Mouse (Mus musculus): Measurements from ENCODE around the gene Klhdc7b. TPM values are rescaled to one million over a fixed set of nuclear protein-coding genes. Genes with fewer than 3 reads are reported as not detected.

The Klhdc7b gene
- polyA plus RNA-seq, 1 experiment from 2014 or later = not detected

DNA sequence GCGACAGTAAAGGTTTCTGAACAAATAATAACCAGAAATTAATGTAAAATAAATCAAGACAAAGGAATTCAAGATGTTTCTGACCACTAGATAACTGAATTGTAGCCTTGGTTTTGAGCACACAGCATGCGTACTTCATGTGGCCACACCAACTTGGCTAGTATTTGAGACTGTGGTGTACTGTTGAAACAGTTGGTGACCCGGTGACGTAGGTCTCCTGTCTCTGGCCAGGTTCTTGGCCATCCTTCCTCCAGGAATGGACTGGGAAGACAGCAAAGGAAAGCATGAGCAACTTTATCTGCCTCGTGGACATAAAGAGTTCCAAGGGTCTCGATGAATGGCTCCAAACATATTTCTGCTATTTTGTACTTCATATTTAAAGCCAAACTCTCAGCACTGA, 47.1 kb downstream of the Klhdc7b start:
- Histone ChIP-seq H3K27ac (replicated peaks) (no peak overlapping the region), H3K4me1 (peaks cover 19% of the 10 kb centered on the region), H3K36me3 (replicated peaks) (peaks cover 15% of the 10 kb centered on the region), H3K4me3 (no peak overlapping the region), H3K9me3 (no peaks in the 10 kb centered on the region), H3K27me3 (replicated peaks; ENCODE audit: low read depth, poor library complexity, severe bottlenecking) (no peaks in the 10 kb centered on the region)
- WGBS = 94% methylated on average over 6 of the region's 6 CpGs
- DNase-seq (ENCODE audit: low spot score) = no peak

DNA sequence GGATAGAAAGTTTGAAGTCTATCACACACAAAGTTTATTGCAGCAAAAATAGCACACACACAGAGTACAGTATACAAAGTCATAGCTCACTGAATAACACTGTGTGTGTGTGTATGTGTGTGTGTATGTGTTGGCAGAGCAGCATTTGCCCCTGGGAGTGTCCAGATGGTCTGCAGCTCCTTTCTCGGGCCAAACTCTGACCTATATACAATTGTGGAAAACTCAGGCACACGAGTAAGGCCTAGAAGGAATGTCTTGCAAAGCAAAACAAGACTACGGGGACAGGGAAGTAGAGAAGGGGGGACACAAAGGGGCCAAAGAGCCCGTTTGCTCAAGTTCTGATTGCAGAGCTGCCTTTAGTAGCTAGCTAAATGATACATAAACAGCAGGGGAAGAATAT, 48.2 kb downstream of the Klhdc7b start:
- no peak for DNase-seq (ENCODE audit: low spot score)
- Histone ChIP-seq H3K27ac (replicated peaks) (no peak overlapping the region), H3K36me3 (replicated peaks) (peaks cover 3% of the 10 kb centered on the region), H3K4me1 (peaks cover 18% of the 10 kb centered on the region), H3K9me3 (no peaks in the 10 kb centered on the region), H3K27me3 (replicated peaks; ENCODE audit: low read depth, poor library complexity, severe bottlenecking) (no peaks in the 10 kb centered on the region), H3K4me3 (no peak overlapping the region)
- 80% methylated on average over 4 of the region's 4 CpGs for WGBS

DNA sequence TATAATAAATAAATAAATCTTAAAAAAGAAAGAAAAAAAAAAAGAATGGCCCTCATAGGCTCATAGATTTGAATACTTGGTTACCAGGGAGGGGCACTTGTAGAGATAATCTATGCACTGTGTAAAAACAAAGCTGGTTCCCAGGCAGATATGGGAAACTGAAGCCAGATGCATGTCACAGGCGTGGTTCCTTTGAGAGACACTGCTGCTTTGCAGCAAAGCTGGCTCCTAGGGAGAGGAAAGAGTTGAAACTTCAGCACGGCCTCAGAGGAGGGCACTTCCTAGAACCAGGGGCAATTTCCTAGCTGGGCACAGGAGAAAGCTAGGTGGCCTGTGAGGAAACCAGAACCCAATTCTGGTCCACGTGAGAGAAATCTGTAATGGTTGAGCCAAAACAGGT, 49.4 kb downstream of the Klhdc7b start:
- no peak for DNase-seq (ENCODE audit: low spot score)
- Histone ChIP-seq H3K4me1 (peaks cover 6% of the 10 kb centered on the region), H3K4me3 (no peak overlapping the region), H3K36me3 (replicated peaks) (no peaks in the 10 kb centered on the region), H3K27me3 (replicated peaks; ENCODE audit: low read depth, poor library complexity, severe bottlenecking) (no peaks in the 10 kb centered on the region), H3K9me3 (no peaks in the 10 kb centered on the region), H3K27ac (replicated peaks) (no peak overlapping the region)
- WGBS = 65% methylated on average over 3 of the region's 3 CpGs

DNA sequence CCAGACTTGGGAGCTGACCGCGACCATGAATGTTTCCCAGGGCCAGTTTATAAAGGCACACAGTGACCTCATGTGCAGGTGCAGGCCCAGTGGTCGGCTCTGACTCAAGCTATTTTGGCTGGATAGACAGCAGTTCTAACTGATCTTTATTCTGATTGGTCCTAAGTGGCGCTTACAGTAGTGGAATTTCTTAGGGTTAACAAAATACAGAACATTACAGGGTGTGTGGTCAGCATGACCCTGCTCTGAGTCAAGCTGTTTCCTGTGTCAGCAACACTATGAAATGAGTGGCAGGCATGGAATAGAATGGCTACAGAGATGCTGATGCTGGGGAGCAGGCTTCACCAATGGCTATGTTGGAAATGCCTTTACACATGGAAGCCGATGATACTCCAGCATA, 51.2 kb downstream of the Klhdc7b start:
- Histone ChIP-seq H3K4me1 (no peaks in the 10 kb centered on the region), H3K27me3 (replicated peaks; ENCODE audit: low read depth, poor library complexity, severe bottlenecking) (no peaks in the 10 kb centered on the region), H3K9me3 (no peaks in the 10 kb centered on the region), H3K36me3 (replicated peaks) (no peaks in the 10 kb centered on the region), H3K4me3 (no peak overlapping the region), H3K27ac (replicated peaks) (no peak overlapping the region)
- DNase-seq (ENCODE audit: low spot score) = no peak
- 86% methylated on average over 5 of the region's 5 CpGs for WGBS

Other genes starting within 250 kb of the Klhdc7b start
- gene Mapk12, start 244.2 kb upstream of the Klhdc7b start, polyA plus RNA-seq (2016; fragmentation: Nextera tagmentation; extraction: Ambion mirVana) = 16.6 and 19.6 TPM in 2 replicates
- gene Mapk11, start 235.3 kb upstream of the Klhdc7b start, polyA plus RNA-seq (2016; fragmentation: Nextera tagmentation; extraction: Ambion mirVana) = 16.1 and 20.6 TPM in 2 replicates
- 146 and 152 TPM in 2 replicates for gene Plxnb2, start 204.1 kb upstream of the Klhdc7b start, polyA plus RNA-seq (2016; fragmentation: Nextera tagmentation; extraction: Ambion mirVana)
- gene Dennd6b, start 188.4 kb upstream of the Klhdc7b start, polyA plus RNA-seq (2016; fragmentation: Nextera tagmentation; extraction: Ambion mirVana) = 26.1 and 29.1 TPM in 2 replicates
- 23.8 and 26.8 TPM in 2 replicates for gene Ppp6r2, start 173.4 kb upstream of the Klhdc7b start, polyA plus RNA-seq (2016; fragmentation: Nextera tagmentation; extraction: Ambion mirVana)
- 80.6 and 85.5 TPM in 2 replicates for gene Sbf1, start 69.6 kb upstream of the Klhdc7b start, polyA plus RNA-seq (2016; fragmentation: Nextera tagmentation; extraction: Ambion mirVana)
- gene Adm2, start 62.2 kb upstream of the Klhdc7b start, polyA plus RNA-seq (2016; fragmentation: Nextera tagmentation; extraction: Ambion mirVana) = 0.30 and 0.34 TPM in 2 replicates
- gene Miox, start 50.5 kb upstream of the Klhdc7b start, polyA plus RNA-seq (2016; fragmentation: Nextera tagmentation; extraction: Ambion mirVana) = not detected in 2 replicates
- 49.1 and 52.2 TPM in 2 replicates for gene Lmf2, start 29.3 kb upstream of the Klhdc7b start, polyA plus RNA-seq (2016; fragmentation: Nextera tagmentation; extraction: Ambion mirVana)
- gene Ncaph2, start 29.2 kb upstream of the Klhdc7b start, polyA plus RNA-seq (2016; fragmentation: Nextera tagmentation; extraction: Ambion mirVana) = 180 and 188 TPM in 2 replicates
- gene Sco2, start 11.1 kb upstream of the Klhdc7b start, polyA plus RNA-seq (2016; fragmentation: Nextera tagmentation; extraction: Ambion mirVana) = 5.3 and 8.5 TPM in 2 replicates
- gene Tymp, start 7.9 kb upstream of the Klhdc7b start, polyA plus RNA-seq (2016; fragmentation: Nextera tagmentation; extraction: Ambion mirVana) = 0.98 and 1.5 TPM in 2 replicates
- 0.40 and 0.57 TPM in 2 replicates for gene Odf3b, start 5.6 kb upstream of the Klhdc7b start, polyA plus RNA-seq (2016; fragmentation: Nextera tagmentation; extraction: Ambion mirVana)
- not detected in 2 replicates for gene Syce3, start 25.6 kb downstream of the Klhdc7b start, polyA plus RNA-seq (2016; fragmentation: Nextera tagmentation; extraction: Ambion mirVana)
- 0.66 and 1.1 TPM in 2 replicates for gene Cpt1b, start 40.9 kb downstream of the Klhdc7b start, polyA plus RNA-seq (2016; fragmentation: Nextera tagmentation; extraction: Ambion mirVana)
- 4.2 and 4.4 TPM in 2 replicates for gene C730034F03Rik, start 44.7 kb downstream of the Klhdc7b start, polyA plus RNA-seq (2016; fragmentation: Nextera tagmentation; extraction: Ambion mirVana)
- gene Gm44502, start 44.8 kb downstream of the Klhdc7b start, polyA plus RNA-seq (2016; fragmentation: Nextera tagmentation; extraction: Ambion mirVana) = not detected in 2 replicates
- gene Chkb, start 45.0 kb downstream of the Klhdc7b start, polyA plus RNA-seq (2016; fragmentation: Nextera tagmentation; extraction: Ambion mirVana) = 42.5 and 43.5 TPM in 2 replicates
- 9.2 and 9.7 TPM in 2 replicates for gene Mapk8ip2, start 69.0 kb downstream of the Klhdc7b start, polyA plus RNA-seq (2016; fragmentation: Nextera tagmentation; extraction: Ambion mirVana)
- gene Arsa, start 92.5 kb downstream of the Klhdc7b start, polyA plus RNA-seq (2016; fragmentation: Nextera tagmentation; extraction: Ambion mirVana) = 11.2 and 11.5 TPM in 2 replicates
- 1.3 and 2.4 TPM in 2 replicates for gene Shank3, start 114.7 kb downstream of the Klhdc7b start, polyA plus RNA-seq (2016; fragmentation: Nextera tagmentation; extraction: Ambion mirVana)
- 0.18 TPM in 1 of 2 replicates, not detected in the other for gene Acr, start 183.4 kb downstream of the Klhdc7b start, polyA plus RNA-seq (2016; fragmentation: Nextera tagmentation; extraction: Ambion mirVana)
- 70.3 and 74.6 TPM in 2 replicates for gene Rabl2, start 207.0 kb downstream of the Klhdc7b start, polyA plus RNA-seq (2016; fragmentation: Nextera tagmentation; extraction: Ambion mirVana)